Comparison of ENCODE assay signal across 11 mouse cellular contexts in genomic region chr7:100307872-100308653, GRCm38 (mm10). TPM values are rescaled to one million over a fixed set of nuclear protein-coding genes. Genes with fewer than 3 reads are reported as not detected.
DNase-seq lines count a peak whose midpoint lies in the region; ATAC-seq lines count a peak whose summit lies in the region.
"Had no signal": no experiment of that assay in that cellular context is flagged by ENCODE, and none has a peak within 500 bp of the region (broad histone marks: within the 10 kb centered on the region; RNA-seq: fewer than 3 reads in every experiment).

No protein-coding gene starts in this region.

- peak; percentile 83 for ATAC-seq in hindbrain, embryonic 12.5 days (ENCODE audit: low FRiP score)
- ATAC-seq in limb, embryonic 15.5 days (ENCODE audit: insufficient number of reproducible peaks, low FRiP score, low TSS enrichment, low read depth) = no peak
- ATAC-seq in inflammation-experienced regulatory T-cells, adult 6 months = no peak
- ATAC-seq in CD4-positive, CD25-positive, alpha-beta regulatory T cell, adult 4 months = no peak

- H3K4me2 ChIP-seq in hindbrain, embryonic 12.5 days (replicated peaks) = no peak overlapping the region
- H3K4me2 ChIP-seq in limb, embryonic 15.5 days = no peak overlapping the region
- H3K4me2 ChIP-seq: embryonic facial prominence, embryonic 12.5 days had no signal

- no peak overlapping the region for H3K4me3 ChIP-seq in hindbrain, embryonic 12.5 days
- H3K4me3 ChIP-seq in limb, embryonic 15.5 days = no peak overlapping the region
- H3K4me3 ChIP-seq: embryonic facial prominence, embryonic 12.5 days had no signal

- peak overlapping the region; percentile 82 for H3K27ac ChIP-seq in hindbrain, embryonic 12.5 days
- H3K27ac ChIP-seq in limb, embryonic 15.5 days = 0 out of 2 replicates have a peak overlapping the region, but pooled peaks have one; percentile 77

- DNase-seq in heart, adult 11 months = peak; percentile 54
- DNase-seq in heart, postnatal 25 days (ENCODE audit: low spot score) = no peak
- DNase-seq in right cerebral cortex, postnatal 25 days = peak; percentile 61
- DNase-seq in adrenal gland, postnatal 36 days = no peak
- DNase-seq: thymus, postnatal 36 days had no signal

- intact Hi-C loops in heart, postnatal 25 days (cut with DNase I) = no loop called here

- H3K27me3 ChIP-seq in hindbrain, embryonic 12.5 days = no peaks in the 10 kb centered on the region
- H3K27me3 ChIP-seq in limb, embryonic 15.5 days = no peaks in the 10 kb centered on the region
- H3K27me3 ChIP-seq: embryonic facial prominence, embryonic 12.5 days had no signal

- H3K9me3 ChIP-seq in hindbrain, embryonic 12.5 days (replicated peaks) = no peaks in the 10 kb centered on the region
- H3K9me3 ChIP-seq in limb, embryonic 15.5 days = no peaks in the 10 kb centered on the region
- H3K9me3 ChIP-seq: embryonic facial prominence, embryonic 12.5 days had no signal

- peaks cover 41% of the 10 kb centered on the region for H3K4me1 ChIP-seq in hindbrain, embryonic 12.5 days
- H3K4me1 ChIP-seq in limb, embryonic 15.5 days = peaks cover 21% of the 10 kb centered on the region

- 0 out of 2 replicates have a peak, but pooled peaks cover 3% of the 10 kb centered on the region for H3K36me3 ChIP-seq in hindbrain, embryonic 12.5 days
- peaks cover 7% of the 10 kb centered on the region for H3K36me3 ChIP-seq in limb, embryonic 15.5 days

- no peak overlapping the region for H3K9ac ChIP-seq in hindbrain, embryonic 12.5 days
- H3K9ac ChIP-seq in limb, embryonic 15.5 days = no peak overlapping the region
- H3K9ac ChIP-seq: embryonic facial prominence, embryonic 12.5 days had no signal

- WGBS in hindbrain, embryonic 12.5 days = 56% methylated on average over 6 of the region's 6 CpGs
- WGBS in limb, embryonic 15.5 days = 68% methylated on average over 6 of the region's 6 CpGs

RNA-seq across cellular contexts. Expression of gene P4ha3, which starts 22.7 kb away (rescaled TPM):
- total RNA-seq in heart, postnatal 25 days (2021) = under 1 TPM; 0.45 to 0.73 TPM
- 12.6 and 13.2 TPM in 2 replicates for polyA plus RNA-seq in hindbrain, embryonic 12.5 days (2016; fragmentation: Nextera tagmentation; extraction: Ambion mirVana)
- 24.0 and 28.1 TPM in 2 replicates for polyA plus RNA-seq in limb, embryonic 15.5 days (2015; fragmentation: Nextera tagmentation; extraction: Ambion mirVana)
- under 1 TPM in 1 of 3 experiments, not detected in 2; 0.26 TPM for polyA plus RNA-seq in inflammation-experienced regulatory T-cells, adult 6 months (2017; shearing (Covaris generic))
- polyA plus RNA-seq in CD4-positive, CD25-positive, alpha-beta regulatory T cell, adult 4 months (2017; shearing (Covaris generic)) = not detected
- total RNA-seq in adrenal gland, postnatal 36 days (2021) = 1 to 10 TPM; 1.2 to 1.4 TPM
- total RNA-seq: liver, adult 2 months had no signal

Comparison
In these comparisons a context has a peak if more than half of its experiments do, and no peak if none do; other contexts are left out.
1. DNase-seq: peak in heart, adult 11 months (single experiment) and right cerebral cortex, postnatal 25 days (single experiment); none in heart, postnatal 25 days (single experiment) and adrenal gland, postnatal 36 days (0 of 2).
2. RNA of gene P4ha3, which starts 22.7 kb away (polyA plus RNA-seq): 24.0 to 28.1 TPM in limb, embryonic 15.5 days and 12.6 to 13.2 TPM in hindbrain, embryonic 12.5 days; 0.26 TPM in inflammation-experienced regulatory T-cells, adult 6 months and not detected in CD4-positive, CD25-positive, alpha-beta regulatory T cell, adult 4 months; every median in the first group is over 10 times any median in the second.